Mouse (Mus musculus): ENCODE results near the gene Mtmr4. TPM values are rescaled to one million over a fixed set of nuclear protein-coding genes. Genes with fewer than 3 reads are reported as not detected.

Mtmr4 gene
- total and polyA plus RNA-seq, 3 experiments = 29.4 to 32.9 (median 29.5) TPM

DNA sequence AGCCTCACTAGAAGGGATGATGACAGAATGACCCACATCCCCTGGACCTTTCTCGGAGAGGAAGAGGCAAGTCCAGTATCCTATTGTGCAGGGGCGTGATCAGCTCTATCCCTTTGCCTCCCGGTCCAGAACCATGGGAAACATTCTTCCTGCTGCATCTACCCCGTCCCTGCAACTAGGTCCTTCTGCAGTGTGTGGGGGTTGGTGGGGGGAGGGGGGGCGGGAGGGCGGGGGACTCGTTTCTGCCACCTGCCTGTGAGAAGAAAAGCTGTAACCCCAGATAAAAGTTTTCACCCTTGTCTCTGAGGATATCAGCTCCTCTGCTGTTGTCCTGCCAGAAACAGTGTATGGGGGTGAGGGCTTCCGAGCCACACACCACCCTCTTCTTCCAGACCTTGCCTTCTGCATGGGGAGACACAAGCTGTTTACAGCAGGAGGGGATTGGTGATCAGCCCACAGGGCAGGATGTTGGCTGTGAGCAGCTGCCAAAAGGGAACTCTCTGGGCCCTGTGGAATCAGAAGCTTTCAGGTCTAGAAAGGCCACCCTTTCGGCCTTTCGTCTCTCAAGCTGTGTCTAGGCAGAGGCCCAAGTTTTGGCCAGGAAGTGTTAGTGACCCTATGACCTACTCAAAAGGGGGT is 12.9 kb upstream of the Mtmr4 start:
- Histone ChIP-seq H3K36me3 (replicated peaks in 1 of 2; ENCODE audit: control insufficient read depth in 1 of 2, insufficient read depth in 1 of 2, low read length in 1 of 2) (no peaks in the 10 kb centered on the region), H3K4me3 (replicated peaks in 1 of 3; ENCODE audit: low read depth in 2 of 3, low read length in 2 of 3, poor library complexity in 1 of 3) (peak overlapping the region in 1 of 3 experiments; percentile 41), H3K9ac (ENCODE audit: insufficient read depth, low read depth) (no peak overlapping the region), H3K27ac (ENCODE audit: insufficient read depth, low read depth) (no peak overlapping the region), H3K4me2 (ENCODE audit: insufficient read depth, low read depth, poor library complexity, severe bottlenecking) (peak overlapping the region; percentile 65), H3K9me3 (replicated peaks; ENCODE audit: low read length) (no peaks in the 10 kb centered on the region), H3K27me3 (replicated peaks) (peaks cover 54% of the 10 kb centered on the region), H3K4me1 (ENCODE audit: control insufficient read depth in 1 of 2, insufficient read depth in 2 of 2) (peaks cover 23 to 39% of the 10 kb centered on the region in 2 experiments), H3K79me2 (replicated peaks; ENCODE audit: control insufficient read depth, extremely low read depth, insufficient read depth, poor library complexity, severe bottlenecking) (no peaks in the 10 kb centered on the region)
- in situ Hi-C loops (cut with MboI; ENCODE audit: low pct_ligation_motif_present, low pct_unique_long_range_greater_than_20kb, low sequenced_read_pairs) = no loop called here
- TF ChIP-seq BHLHE40 (IDR thresholded peaks at IDR 0.05; ENCODE audit: low read depth, low read length) (no peak), MAZ (IDR thresholded peaks at IDR 0.05; ENCODE audit: low read depth, low read length) (no peak), MAFK (IDR thresholded peaks at IDR 0.05; ENCODE audit: insufficient replicate concordance, low read length) (no peak), HCFC1 (IDR thresholded peaks at IDR 0.05; ENCODE audit: low read depth, low read length) (no peak)
- dilution Hi-C loops (cut with MboI; ENCODE audit: extremely low pct_ligation_motif_present, extremely low pct_unique_long_range_greater_than_20kb, low sequenced_read_pairs) = no loop called here
- no peak for DNase-seq (ENCODE audit: extremely low read depth)

DNA sequence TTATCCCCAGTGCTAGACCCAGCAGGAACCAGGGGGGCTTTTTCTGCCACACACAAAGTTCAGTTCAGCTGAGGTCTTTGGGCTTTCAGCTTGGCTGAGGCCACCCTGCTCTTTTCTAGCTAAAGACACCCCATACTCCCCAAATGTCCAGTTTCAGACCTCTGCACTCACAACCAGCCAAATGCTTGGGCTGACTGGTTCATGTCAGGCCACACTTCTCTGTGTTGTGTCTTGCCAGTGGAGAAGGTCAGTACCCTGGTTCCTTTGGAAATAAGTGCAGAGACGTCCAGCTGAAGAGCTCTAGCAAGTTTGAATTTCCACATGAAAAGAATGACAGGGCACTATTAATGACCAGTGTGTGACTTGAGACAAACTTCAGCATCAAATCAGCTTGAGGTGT is 12.2 kb upstream of the Mtmr4 start:
- DNase-seq (ENCODE audit: extremely low read depth) = no peak
- peaks cover 54% of the 10 kb centered on the region for H3K27me3 ChIP-seq (replicated peaks)
- in situ Hi-C loops (cut with MboI; ENCODE audit: low pct_ligation_motif_present, low pct_unique_long_range_greater_than_20kb, low sequenced_read_pairs) = no loop called here
- TF ChIP-seq RAD21 (IDR thresholded peaks at IDR 0.05; ENCODE audit: low read depth, low read length) (no peak), MAX (IDR thresholded peaks at IDR 0.05; ENCODE audit: low read length) (no peak), JUN (IDR thresholded peaks at IDR 0.05; ENCODE audit: insufficient read depth, low read depth, low read length) (no peak)
- no peaks in the 10 kb centered on the region for H3K79me2 ChIP-seq (replicated peaks; ENCODE audit: control insufficient read depth, extremely low read depth, insufficient read depth, poor library complexity, severe bottlenecking)
- dilution Hi-C loops (cut with MboI; ENCODE audit: extremely low pct_ligation_motif_present, extremely low pct_unique_long_range_greater_than_20kb, low sequenced_read_pairs) = no loop called here
- no peak overlapping the region for H3K9ac ChIP-seq (ENCODE audit: insufficient read depth, low read depth)
- no peaks in the 10 kb centered on the region for H3K9me3 ChIP-seq (replicated peaks; ENCODE audit: low read length)
- H3K4me3 ChIP-seq (replicated peaks in 1 of 3; ENCODE audit: low read depth in 2 of 3, low read length in 2 of 3, poor library complexity in 1 of 3) = no peak overlapping the region
- no peak overlapping the region for H3K27ac ChIP-seq (ENCODE audit: insufficient read depth, low read depth)
- H3K36me3 ChIP-seq (replicated peaks in 1 of 2; ENCODE audit: control insufficient read depth in 1 of 2, insufficient read depth in 1 of 2, low read length in 1 of 2) = no peaks in the 10 kb centered on the region
- H3K4me2 ChIP-seq (ENCODE audit: insufficient read depth, low read depth, poor library complexity, severe bottlenecking) = no peak overlapping the region
- H3K4me1 ChIP-seq (ENCODE audit: control insufficient read depth in 1 of 2, insufficient read depth in 2 of 2) = peaks cover 17 to 32% of the 10 kb centered on the region in 2 experiments

DNA sequence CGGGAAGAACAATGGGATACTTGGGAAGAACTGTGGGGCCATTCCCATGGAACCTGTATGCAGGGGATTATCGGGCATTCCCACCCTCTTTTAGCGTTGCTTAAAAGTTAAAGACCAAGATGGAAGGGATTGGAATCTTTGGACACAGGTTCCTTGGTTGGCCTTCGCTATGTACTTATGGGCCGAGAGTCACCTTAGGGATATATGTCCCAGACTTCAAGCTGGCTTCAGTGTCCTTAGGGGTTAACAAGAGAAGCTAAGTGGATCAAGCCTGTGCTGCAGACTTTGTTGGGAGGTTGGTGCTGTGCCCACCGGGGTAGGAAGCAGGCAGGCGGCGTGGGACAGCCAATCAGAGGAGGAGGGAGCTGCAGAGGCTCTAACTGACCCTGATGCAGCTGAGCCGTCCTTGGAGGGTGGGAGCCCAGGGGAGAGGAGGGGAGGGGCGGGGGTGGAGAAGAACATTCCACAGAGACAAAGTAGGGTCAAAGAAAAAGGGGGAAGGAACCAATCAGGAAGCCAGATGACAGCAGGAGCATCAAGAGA is 11.3 kb upstream of the Mtmr4 start:
- H3K9ac ChIP-seq (ENCODE audit: insufficient read depth, low read depth) = no peak overlapping the region
- no peak for DNase-seq (ENCODE audit: extremely low read depth)
- H3K36me3 ChIP-seq (replicated peaks in 1 of 2; ENCODE audit: control insufficient read depth in 1 of 2, insufficient read depth in 1 of 2, low read length in 1 of 2) = no peaks in the 10 kb centered on the region
- TF ChIP-seq PAX5 (IDR thresholded peaks at IDR 0.05; ENCODE audit: low read length) (no peak), MAX (IDR thresholded peaks at IDR 0.05; ENCODE audit: low read length) (no peak), POLR2AphosphoS2 (IDR thresholded peaks at IDR 0.05; ENCODE audit: low read depth, low read length) (no peak), SIN3A (IDR thresholded peaks at IDR 0.05; ENCODE audit: low read length) (no peak), USF2 (conservative IDR thresholded peaks at IDR 0.05; ENCODE audit: low read depth, low read length) (no peak), IRF4 (IDR thresholded peaks at IDR 0.05; ENCODE audit: low read depth, low read length) (no peak), E2F4 (IDR thresholded peaks at IDR 0.05; ENCODE audit: insufficient replicate concordance, low read depth, low read length) (no peak), ZMIZ1 (IDR thresholded peaks at IDR 0.05; ENCODE audit: low read depth, low read length) (no peak), MAZ (IDR thresholded peaks at IDR 0.05; ENCODE audit: low read depth, low read length) (no peak), CTCF (conservative IDR thresholded peaks at IDR 0.05 in 1 of 2, IDR thresholded peaks at IDR 0.05 in 1 of 2; ENCODE audit: low read depth in 2 of 2, low read length in 2 of 2) (no peak), GABPA (IDR thresholded peaks at IDR 0.05; ENCODE audit: insufficient replicate concordance, low read depth, low read length) (no peak), ZKSCAN1 (IDR thresholded peaks at IDR 0.05; ENCODE audit: borderline replicate concordance, low read depth, low read length) (no peak), CHD1 (IDR thresholded peaks at IDR 0.05; ENCODE audit: low read depth, low read length) (no peak), ELF1 (IDR thresholded peaks at IDR 0.05; ENCODE audit: low read depth, low read length) (no peak), MAFK (IDR thresholded peaks at IDR 0.05; ENCODE audit: insufficient replicate concordance, low read length) (no peak), SMC3 (IDR thresholded peaks at IDR 0.05; ENCODE audit: low read depth, low read length) (no peak), NELFE (IDR thresholded peaks at IDR 0.05; ENCODE audit: low read depth, low read length) (no peak), ZNF384 (IDR thresholded peaks at IDR 0.05; ENCODE audit: low read depth, low read length) (no peak)
- no peaks in the 10 kb centered on the region for H3K9me3 ChIP-seq (replicated peaks; ENCODE audit: low read length)
- in situ Hi-C loops (cut with MboI; ENCODE audit: low pct_ligation_motif_present, low pct_unique_long_range_greater_than_20kb, low sequenced_read_pairs) (no loop called here), dilution Hi-C loops (cut with MboI; ENCODE audit: extremely low pct_ligation_motif_present, extremely low pct_unique_long_range_greater_than_20kb, low sequenced_read_pairs) (no loop called here)
- H3K27ac ChIP-seq (ENCODE audit: insufficient read depth, low read depth) = no peak overlapping the region
- H3K4me1 ChIP-seq (ENCODE audit: control insufficient read depth in 1 of 2, insufficient read depth in 2 of 2) = peaks cover 14 to 24% of the 10 kb centered on the region in 2 experiments
- H3K4me3 ChIP-seq (replicated peaks in 1 of 3; ENCODE audit: low read depth in 2 of 3, low read length in 2 of 3, poor library complexity in 1 of 3) = no peak overlapping the region
- H3K79me2 ChIP-seq (replicated peaks; ENCODE audit: control insufficient read depth, extremely low read depth, insufficient read depth, poor library complexity, severe bottlenecking) = no peaks in the 10 kb centered on the region
- H3K27me3 ChIP-seq (replicated peaks) = peaks cover 54% of the 10 kb centered on the region
- H3K4me2 ChIP-seq (ENCODE audit: insufficient read depth, low read depth, poor library complexity, severe bottlenecking) = no peak overlapping the region

Data from CH12.LX (cell line).